Mouse (Mus musculus) retina, embryonic 14.5 days (tissue): ENCODE measurements around the gene Casp12.
"Not testable (repeated sequence)": the region's sequence is repeated elsewhere in the genome, so short reads cannot be mapped to it uniquely, and the experiment has no call there.

ENCODE experiments used
- DNase-seq: peaks from one replicate; pipeline ENCODE4 v3.0.0-alpha.2; 2015; ENCODE audit warnings: low spot score

Casp12 gene

DNA sequence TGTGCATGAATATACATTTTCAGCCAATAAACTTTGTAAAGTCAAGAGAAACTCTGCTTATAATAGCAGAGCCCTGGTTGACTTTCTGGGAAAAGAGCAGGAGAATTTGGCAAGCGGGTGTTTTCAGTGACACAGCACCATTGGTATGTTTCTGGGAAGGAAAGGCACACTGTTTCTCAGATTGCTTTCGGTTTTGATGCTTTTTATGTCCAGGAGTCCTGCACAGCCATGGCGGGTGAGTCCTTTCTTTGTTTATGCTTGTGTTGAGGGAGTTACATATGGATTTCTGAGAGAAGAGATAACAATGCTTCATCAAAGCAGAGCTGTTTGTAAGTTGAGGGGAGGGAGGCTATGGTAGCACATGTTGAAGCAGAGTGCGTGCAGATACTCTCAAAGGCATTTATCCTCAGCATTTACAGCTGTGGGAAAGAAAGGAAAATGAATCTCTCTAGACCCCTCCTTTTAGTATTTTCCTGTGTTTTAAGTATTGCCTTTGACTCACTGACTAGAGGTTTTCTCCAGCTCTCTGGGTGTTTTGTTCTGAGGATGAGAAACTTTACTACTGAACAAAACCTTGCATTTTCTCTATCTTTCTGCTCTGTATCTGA lies at the start of gene Casp12:
Gene Casp12 (plus strand): TSS at position 140 of the 608 bp plus-strand sequence.
- no peak for DNase-seq

GRCm38 (mm10) chr9:5296354-5297237 lies 48.6 kb upstream of the Casp12 start:
- DNase-seq = no peak

DNA sequence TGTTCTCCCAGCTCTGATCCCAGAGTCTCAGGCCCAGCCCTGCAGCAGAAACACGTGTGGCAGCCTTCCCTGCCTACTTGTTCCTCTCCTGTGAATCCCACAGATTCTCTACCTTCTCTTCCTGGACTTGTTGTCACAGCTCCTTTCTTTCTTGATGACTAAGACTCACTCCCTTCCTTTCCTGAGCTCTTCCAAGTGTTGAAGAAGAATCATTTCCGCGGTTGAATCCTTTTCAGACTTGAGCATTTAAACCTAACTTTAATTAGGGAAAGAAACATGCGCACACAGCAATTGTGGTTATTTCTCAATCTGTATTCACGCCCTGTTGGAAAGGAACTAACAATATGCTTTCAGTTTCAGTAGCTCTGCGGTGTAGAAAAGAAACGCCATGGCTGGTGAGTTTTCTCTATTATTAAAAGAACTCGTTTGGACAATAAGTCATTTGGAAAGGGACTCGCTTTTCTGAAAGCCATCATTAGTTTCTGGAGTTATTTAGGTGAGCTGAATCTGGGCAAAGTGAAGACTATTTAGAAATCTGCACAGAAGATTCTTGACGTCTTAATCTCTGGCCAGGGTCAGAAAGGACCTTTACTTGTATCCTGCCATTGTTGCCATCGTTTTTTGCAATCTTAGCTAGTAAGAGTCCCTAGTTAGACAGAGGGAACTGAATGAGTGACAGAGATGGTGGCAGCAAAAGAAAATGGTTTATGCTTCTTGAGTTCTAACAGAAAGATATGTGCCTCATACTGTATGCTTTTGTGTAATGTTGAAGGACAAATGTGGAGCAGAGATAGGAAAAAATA lies 46.7 kb upstream of the Casp12 start, which contains the start of gene Casp1:
Gene Casp1 (plus strand): TSS at position 189 of the 803 bp plus-strand sequence.
- no peak for DNase-seq

DNA sequence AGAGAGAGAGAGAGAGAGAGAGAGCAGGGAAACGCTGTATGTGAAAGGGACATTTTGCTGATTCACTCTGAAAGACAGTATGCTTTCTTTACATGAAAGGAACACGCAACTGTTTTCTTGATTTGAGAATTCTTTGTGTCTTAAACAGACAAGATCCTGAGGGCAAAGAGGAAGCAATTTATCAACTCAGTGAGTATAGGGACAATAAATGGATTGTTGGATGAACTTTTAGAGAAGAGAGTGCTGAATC lies 46.2 kb upstream of the Casp12 start:
- DNase-seq = no peak

- DNase-seq = no peak
Measured at GRCm38 (mm10) chr9:5308561-5308960, 36.7 kb upstream of the Casp12 start, which contains the start of gene Casp4. TSS of gene Casp4 (plus strand) at chr9:5308828.

DNA sequence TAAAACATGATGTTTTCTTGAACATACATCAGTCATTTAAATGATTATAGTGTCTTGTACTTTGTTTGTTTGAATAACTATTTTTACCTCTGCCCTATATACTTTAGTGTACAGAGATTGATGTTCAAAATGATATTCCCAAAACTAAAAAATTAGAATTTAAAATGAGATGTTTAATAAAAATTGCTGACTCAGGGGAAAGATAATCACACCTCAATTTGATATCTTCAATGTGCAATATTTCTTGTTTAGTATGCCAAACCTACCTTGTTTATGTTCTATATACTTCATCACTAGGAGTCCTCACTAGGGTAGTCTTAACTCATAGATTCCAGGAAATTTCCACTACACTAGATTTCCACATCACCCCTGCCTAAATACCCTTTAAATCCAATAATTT lies 35.1 kb upstream of the Casp12 start:
- DNase-seq = no peak

- DNase-seq = no peak
Measured at GRCm38 (mm10) chr9:5311435-5311834, 33.8 kb upstream of the Casp12 start.

DNA sequence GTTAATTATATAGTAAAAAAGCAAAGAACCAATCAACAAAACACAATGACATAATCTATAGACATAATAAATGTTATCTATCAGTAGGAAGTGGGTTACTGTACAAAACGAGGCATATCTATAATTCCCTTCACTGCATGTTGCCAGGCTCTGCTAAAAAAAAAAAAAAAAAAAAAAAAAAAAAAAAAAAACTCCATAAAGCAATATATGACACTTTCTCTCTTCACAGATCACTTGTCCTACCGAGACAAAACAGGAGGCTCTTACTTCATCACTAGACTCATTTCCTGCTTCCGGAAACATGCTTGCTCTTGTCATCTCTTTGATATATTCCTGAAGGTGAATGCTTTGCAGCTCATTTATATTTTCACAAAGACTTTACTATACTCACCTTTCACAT lies 17.0 kb upstream of the Casp12 start:
- no peak for DNase-seq

DNA sequence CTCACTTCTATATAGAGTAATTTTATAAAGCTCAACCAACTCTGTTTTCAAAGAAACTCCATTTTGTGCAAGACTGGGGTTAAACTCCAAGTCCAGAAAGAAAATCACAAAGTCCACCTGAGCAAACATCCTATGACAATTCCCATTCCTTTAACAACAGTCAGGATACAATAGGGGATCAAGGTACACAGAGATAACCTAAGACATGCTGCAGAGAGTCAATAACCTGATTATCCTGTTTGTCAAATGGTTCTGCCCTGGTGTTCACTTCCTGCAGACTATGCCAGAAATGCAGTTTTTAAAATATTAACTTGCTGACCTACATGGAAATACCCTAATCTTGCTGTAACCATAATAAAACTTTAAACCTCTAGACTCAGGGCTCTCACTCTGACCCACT lies 12.8 kb upstream of the Casp12 start:
- DNase-seq = no peak

DNA sequence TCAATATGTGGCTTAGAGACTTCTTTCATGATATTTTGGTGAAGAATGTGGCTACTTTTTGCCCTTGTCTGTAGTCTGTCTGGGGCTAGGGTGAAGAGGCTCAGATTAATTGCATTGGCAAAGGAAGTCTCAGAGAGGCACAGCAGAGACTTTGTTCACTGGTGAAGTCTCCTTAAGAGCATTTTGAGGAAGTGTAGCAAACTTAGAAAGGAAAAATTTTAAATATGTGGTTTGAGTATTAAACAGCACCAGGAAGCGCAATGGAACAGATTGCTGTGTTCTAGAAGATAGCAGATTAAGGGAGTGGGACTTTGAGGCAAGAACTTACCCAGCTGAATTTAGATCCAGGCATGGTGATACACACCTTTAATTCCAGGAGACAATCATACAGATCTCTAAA lies 11.8 kb upstream of the Casp12 start:
- DNase-seq = no peak

GRCm38 (mm10) chr9:5343092-5343491 lies 2.1 kb upstream of the Casp12 start:
- DNase-seq = no peak

- DNase-seq = no peak
Measured at GRCm38 (mm10) chr9:5344090-5344489, 1.1 kb upstream of the Casp12 start.

GRCm38 (mm10) chr9:5347381-5347780 lies 2.2 kb downstream of the Casp12 start:
- DNase-seq = no peak

GRCm38 (mm10) chr9:5353673-5354072 lies 8.4 kb downstream of the Casp12 start:
- no peak for DNase-seq

DNA sequence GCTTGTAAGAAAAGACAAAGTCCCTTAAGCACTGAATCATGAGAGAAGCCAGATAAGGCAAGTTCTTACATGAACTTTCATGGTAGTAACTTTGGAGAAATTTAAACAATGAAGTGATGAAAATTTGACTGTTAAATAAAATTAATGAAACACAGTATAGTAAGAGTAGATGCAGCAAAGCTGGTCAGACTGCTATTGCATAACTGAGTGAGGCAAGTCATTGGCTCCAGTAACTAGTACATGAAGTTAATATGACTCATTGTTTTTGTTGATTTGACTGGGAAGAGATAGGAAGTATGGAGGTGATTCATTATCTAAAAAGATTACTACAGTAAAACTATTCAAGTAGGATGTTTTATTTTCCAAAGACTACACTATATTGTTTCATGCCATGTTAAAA lies 11.6 kb downstream of the Casp12 start:
- DNase-seq = no peak

GRCm38 (mm10) chr9:5393561-5393960 lies 48.3 kb downstream of the Casp12 start:
- no peak for DNase-seq

DNA sequence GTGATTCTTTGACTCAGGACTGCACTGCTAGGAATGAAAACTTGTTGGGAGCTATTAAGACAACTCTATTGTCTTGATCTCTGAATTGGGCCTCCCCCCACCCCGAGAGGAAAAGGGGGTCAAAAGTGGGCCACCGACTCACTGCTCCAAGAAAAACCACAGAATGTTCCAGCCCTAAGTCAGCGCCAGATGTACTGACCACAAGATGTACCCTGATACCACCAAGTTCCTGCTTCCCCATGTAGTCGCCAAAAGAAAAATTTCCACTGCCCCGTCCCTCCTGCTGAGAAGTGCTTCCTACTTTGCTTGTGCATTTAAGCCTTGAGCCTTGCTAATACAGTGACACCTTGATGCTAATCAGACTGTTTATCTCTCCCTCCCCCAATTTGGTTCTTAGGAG lies 50.6 kb downstream of the Casp12 start:
- not testable (repeated sequence) for DNase-seq

GRCm38 (mm10) chr9:5410988-5411568 lies 65.8 kb downstream of the Casp12 start:
- no peak for DNase-seq

DNA sequence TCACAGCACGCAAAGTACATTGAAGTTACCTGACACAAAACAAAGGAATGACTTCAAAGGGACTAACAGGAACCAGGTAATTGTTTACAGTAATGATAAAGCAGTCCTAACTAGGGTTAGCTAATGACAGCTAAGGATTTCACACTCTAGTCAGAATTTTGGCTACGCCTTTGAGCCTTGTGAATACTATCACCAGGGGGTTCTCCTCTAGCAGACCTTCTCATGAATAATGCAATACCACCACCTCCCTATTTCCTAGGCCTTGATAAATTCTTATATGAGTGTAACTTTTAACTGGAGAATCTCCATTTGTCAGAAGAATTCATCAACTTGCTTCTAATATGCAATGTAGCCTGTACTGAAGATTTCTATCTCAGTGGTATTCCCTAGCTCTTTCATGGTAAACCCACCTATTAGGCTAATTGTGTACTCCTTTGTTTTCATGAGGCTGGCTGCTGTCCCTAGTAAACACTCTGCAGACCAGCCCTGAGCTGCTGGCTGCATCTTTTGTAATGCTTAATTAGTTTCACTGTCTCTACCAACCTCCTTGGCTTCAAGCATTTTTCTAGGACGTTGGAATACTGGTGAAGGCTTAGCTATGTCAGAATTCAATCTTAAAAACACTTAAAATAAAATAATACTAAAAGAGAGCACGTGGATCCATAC lies 67.3 kb downstream of the Casp12 start:
- DNase-seq = no peak

DNA sequence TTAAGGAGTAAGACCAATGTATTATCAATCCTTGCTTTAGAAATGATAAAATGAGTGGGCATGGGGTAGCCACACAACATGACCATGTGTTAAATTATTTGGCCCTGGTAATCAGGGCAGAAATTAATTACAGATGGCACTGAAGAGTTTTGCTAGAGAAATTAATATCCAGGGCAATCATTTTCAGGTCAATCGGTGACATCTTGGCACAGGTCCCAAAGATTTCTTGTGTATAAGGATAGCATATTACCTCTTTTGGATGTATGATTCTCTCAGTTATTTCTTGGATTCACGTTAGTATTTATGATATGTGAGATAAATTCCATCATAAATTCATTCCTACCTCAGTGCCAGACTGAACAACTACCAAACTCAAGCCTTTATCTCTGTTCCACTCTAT lies 72.6 kb downstream of the Casp12 start:
- DNase-seq = no peak
